Mouse (Mus musculus): Measurements from ENCODE around the gene Flywch2.

Gene Flywch2

GRCm38 (mm10) chr17:23785561-23786471, at the start of gene Flywch2:
Gene Flywch2 (minus strand): TSS chr17:23786081.
- DNase-seq (ENCODE audit: low spot score in 2 of 2) = peak; percentile 74 to 81

- no peak for DNase-seq (ENCODE audit: low spot score in 2 of 2)
Observed at GRCm38 (mm10) chr17:23831201-23831600, 45.3 kb upstream of the Flywch2 start.

- peak; percentile 84 to 92 for DNase-seq (ENCODE audit: low spot score in 2 of 2)
Observed at GRCm38 (mm10) chr17:23829064-23829619, 43.3 kb upstream of the Flywch2 start, which contains the start of gene Elob. Gene Elob (minus strand): TSS chr17:23829136.

- peak; percentile 62 to 84 for DNase-seq (ENCODE audit: low spot score in 2 of 2)
Observed at GRCm38 (mm10) chr17:23828271-23829001, 42.6 kb upstream of the Flywch2 start.

- DNase-seq (ENCODE audit: low spot score in 2 of 2) = no peak
Observed at GRCm38 (mm10) chr17:23825591-23825990, 39.7 kb upstream of the Flywch2 start.

- DNase-seq (ENCODE audit: low spot score in 2 of 2) = no peak
Observed at GRCm38 (mm10) chr17:23823614-23824013, 37.7 kb upstream of the Flywch2 start.

- no peak for DNase-seq (ENCODE audit: low spot score in 2 of 2)
Observed at GRCm38 (mm10) chr17:23823018-23823417, 37.1 kb upstream of the Flywch2 start.

GRCm38 (mm10) chr17:23822094-23822493, 36.2 kb upstream of the Flywch2 start:
- no peak for DNase-seq (ENCODE audit: low spot score in 2 of 2)

- DNase-seq (ENCODE audit: low spot score in 2 of 2) = no peak
Observed at GRCm38 (mm10) chr17:23820731-23821130, 34.9 kb upstream of the Flywch2 start.

- no peak for DNase-seq (ENCODE audit: low spot score in 2 of 2)
Observed at GRCm38 (mm10) chr17:23819235-23819634, 33.4 kb upstream of the Flywch2 start.

GRCm38 (mm10) chr17:23818579-23818978, 32.7 kb upstream of the Flywch2 start:
- DNase-seq (ENCODE audit: low spot score in 2 of 2) = no peak

GRCm38 (mm10) chr17:23815641-23816040, 29.8 kb upstream of the Flywch2 start:
- DNase-seq (ENCODE audit: low spot score in 2 of 2) = no peak

GRCm38 (mm10) chr17:23807918-23808317, 22.0 kb upstream of the Flywch2 start:
- DNase-seq (ENCODE audit: low spot score in 2 of 2) = no peak

- no peak for DNase-seq (ENCODE audit: low spot score in 2 of 2)
Observed at GRCm38 (mm10) chr17:23806867-23807266, 21.0 kb upstream of the Flywch2 start.

- DNase-seq (ENCODE audit: low spot score in 2 of 2) = no peak
Observed at GRCm38 (mm10) chr17:23804426-23805085, 18.7 kb upstream of the Flywch2 start.

- DNase-seq (ENCODE audit: low spot score in 2 of 2) = peak; percentile 85 to 94
Observed at GRCm38 (mm10) chr17:23803366-23804041, 17.6 kb upstream of the Flywch2 start.

GRCm38 (mm10) chr17:23802746-23803365, 17.0 kb upstream of the Flywch2 start:
- DNase-seq (ENCODE audit: low spot score in 2 of 2) = peak; percentile 94 to 95

- no peak for DNase-seq (ENCODE audit: low spot score in 2 of 2)
Observed at GRCm38 (mm10) chr17:23801627-23802026, 15.7 kb upstream of the Flywch2 start.

- DNase-seq (ENCODE audit: low spot score in 2 of 2) = no peak
Observed at GRCm38 (mm10) chr17:23797316-23797715, 11.4 kb upstream of the Flywch2 start.

- DNase-seq (ENCODE audit: low spot score in 2 of 2) = no peak
Observed at GRCm38 (mm10) chr17:23795323-23795722, 9.4 kb upstream of the Flywch2 start.

GRCm38 (mm10) chr17:23791079-23791357, 5.1 kb upstream of the Flywch2 start:
- DNase-seq (ENCODE audit: low spot score in 2 of 2) = no peak

All from spleen, postnatal 4 days (tissue).